Mouse (Mus musculus) heart, adult 2 months (tissue): ENCODE results near the gene Gm14403.
A peak's percentile ranks its signal among the peaks of the same experiment; 100 is the strongest.
"Not testable (repeated sequence)": the region's sequence is repeated elsewhere in the genome, so short reads cannot be mapped to it uniquely, and the experiment has no call there.

Experiments used
- CTCF ChIP-seq: fragments of 200-600 bp; IDR thresholded peaks from 2 replicates; pipeline ENCODE4 v1.8.1; 2022; ENCODE audit warnings: antibody characterized with exemption, mild to moderate bottlenecking, moderate library complexity
- EP300 ChIP-seq: fragments of 200-500 bp; IDR thresholded peaks from 2 replicates; pipeline ENCODE4 v1.6.1; 2011; ENCODE audit warnings: low read depth, low read length, control low read depth; ENCODE audit not compliant: insufficient read depth
- POLR2A ChIP-seq: fragments of 200-500 bp; IDR thresholded peaks from 2 replicates; pipeline ENCODE4 v1.6.1; 2011; ENCODE audit warnings: mild to moderate bottlenecking, low read depth, low read length, control low read depth; ENCODE audit not compliant: insufficient read depth

GRCm38 (mm10) chr2:177472261-177472660 is 25.8 kb upstream of the Gm14403 start:
- peak; percentile 39 for TF ChIP-seq CTCF
- TF ChIP-seq POLR2A, EP300: not testable (repeated sequence)
